Mouse (Mus musculus): Measurements from ENCODE around the gene Tmem56. TPM values are rescaled to one million over a fixed set of nuclear protein-coding genes. Genes with fewer than 3 reads are reported as not detected.

Gene Tmem56
- total and polyA plus RNA-seq, 3 experiments = 0.68 to 2.9 (median 0.99) TPM

- H3K4me3 ChIP-seq = no peak overlapping the region
- 70% methylated on average over 4 of the region's 4 CpGs for WGBS
- H3K79me2 ChIP-seq (replicated peaks; ENCODE audit: control insufficient read depth, insufficient read depth, low read length) = no peaks in the 10 kb centered on the region
- H3K9ac ChIP-seq (ENCODE audit: low read depth, low read length) = no peak overlapping the region
- no peaks in the 10 kb centered on the region for H3K27me3 ChIP-seq (ENCODE audit: control insufficient read depth, insufficient read depth, low read length)
- H3K27ac ChIP-seq = no peak overlapping the region
- DNase-seq = peak; percentile 52 to 65
- H3K4me1 ChIP-seq (ENCODE audit: control insufficient read depth, insufficient read depth, low read length) = no peaks in the 10 kb centered on the region
- no peaks in the 10 kb centered on the region for H3K36me3 ChIP-seq (ENCODE audit: control insufficient read depth, insufficient read depth, low read length)
- intact Hi-C loops (cut with DNase I) = no loop called here
- TF ChIP-seq POLR2A (IDR thresholded peaks at IDR 0.05; ENCODE audit: insufficient read depth, low read depth, low read length) (no peak), EP300 (IDR thresholded peaks at IDR 0.05; ENCODE audit: insufficient read depth, low read depth, low read length) (no peak), CTCF (IDR thresholded peaks at IDR 0.05) (no peak)
Measured at GRCm38 (mm10) chr3:121277557-121277956, 5.3 kb downstream of the Tmem56 start.

GRCm38 (mm10) chr3:121277009-121277408, 5.9 kb downstream of the Tmem56 start:
- no peak for DNase-seq
- no peaks in the 10 kb centered on the region for H3K27me3 ChIP-seq (ENCODE audit: control insufficient read depth, insufficient read depth, low read length)
- H3K4me1 ChIP-seq (ENCODE audit: control insufficient read depth, insufficient read depth, low read length) = no peaks in the 10 kb centered on the region
- WGBS = 82% methylated on average over 4 of the region's 4 CpGs
- no peaks in the 10 kb centered on the region for H3K79me2 ChIP-seq (replicated peaks; ENCODE audit: control insufficient read depth, insufficient read depth, low read length)
- intact Hi-C loops (cut with DNase I) = no loop called here
- H3K27ac ChIP-seq = no peak overlapping the region
- TF ChIP-seq CTCF (IDR thresholded peaks at IDR 0.05) (no peak), POLR2A (IDR thresholded peaks at IDR 0.05; ENCODE audit: insufficient read depth, low read depth, low read length) (no peak), EP300 (IDR thresholded peaks at IDR 0.05; ENCODE audit: insufficient read depth, low read depth, low read length) (no peak)
- H3K4me3 ChIP-seq = no peak overlapping the region
- H3K36me3 ChIP-seq (ENCODE audit: control insufficient read depth, insufficient read depth, low read length) = no peaks in the 10 kb centered on the region
- no peak overlapping the region for H3K9ac ChIP-seq (ENCODE audit: low read depth, low read length)

GRCm38 (mm10) chr3:121274010-121274409, 8.9 kb downstream of the Tmem56 start:
- Histone ChIP-seq H3K27me3 (ENCODE audit: control insufficient read depth, insufficient read depth, low read length) (no peaks in the 10 kb centered on the region), H3K36me3 (ENCODE audit: control insufficient read depth, insufficient read depth, low read length) (no peaks in the 10 kb centered on the region), H3K4me3 (no peak overlapping the region), H3K9ac (ENCODE audit: low read depth, low read length) (no peak overlapping the region), H3K27ac (no peak overlapping the region), H3K4me1 (ENCODE audit: control insufficient read depth, insufficient read depth, low read length) (no peaks in the 10 kb centered on the region), H3K79me2 (replicated peaks; ENCODE audit: control insufficient read depth, insufficient read depth, low read length) (no peaks in the 10 kb centered on the region)
- DNase-seq = no peak
- 92% methylated on average over 2 of the region's 2 CpGs for WGBS
- TF ChIP-seq CTCF (IDR thresholded peaks at IDR 0.05) (no peak), EP300 (IDR thresholded peaks at IDR 0.05; ENCODE audit: insufficient read depth, low read depth, low read length) (no peak), POLR2A (IDR thresholded peaks at IDR 0.05; ENCODE audit: insufficient read depth, low read depth, low read length) (no peak)
- intact Hi-C loops (cut with DNase I) = no loop called here

- intact Hi-C loops (cut with DNase I) = no loop called here
- no peak overlapping the region for H3K27ac ChIP-seq
- DNase-seq = no peak
- H3K27me3 ChIP-seq (ENCODE audit: control insufficient read depth, insufficient read depth, low read length) = no peaks in the 10 kb centered on the region
- no peaks in the 10 kb centered on the region for H3K79me2 ChIP-seq (replicated peaks; ENCODE audit: control insufficient read depth, insufficient read depth, low read length)
- H3K36me3 ChIP-seq (ENCODE audit: control insufficient read depth, insufficient read depth, low read length) = no peaks in the 10 kb centered on the region
- TF ChIP-seq EP300 (IDR thresholded peaks at IDR 0.05; ENCODE audit: insufficient read depth, low read depth, low read length) (no peak), CTCF (IDR thresholded peaks at IDR 0.05) (no peak), POLR2A (IDR thresholded peaks at IDR 0.05; ENCODE audit: insufficient read depth, low read depth, low read length) (no peak)
- no peak overlapping the region for H3K4me3 ChIP-seq
- H3K9ac ChIP-seq (ENCODE audit: low read depth, low read length) = no peak overlapping the region
- no peaks in the 10 kb centered on the region for H3K4me1 ChIP-seq (ENCODE audit: control insufficient read depth, insufficient read depth, low read length)
- 73% methylated on average over 2 of the region's 2 CpGs for WGBS
Measured at GRCm38 (mm10) chr3:121272577-121272976, 10.3 kb downstream of the Tmem56 start.

- WGBS = 83% methylated on average over 5 of the region's 5 CpGs
- H3K27ac ChIP-seq = no peak overlapping the region
- H3K36me3 ChIP-seq (ENCODE audit: control insufficient read depth, insufficient read depth, low read length) = no peaks in the 10 kb centered on the region
- no peak overlapping the region for H3K4me3 ChIP-seq
- no peaks in the 10 kb centered on the region for H3K79me2 ChIP-seq (replicated peaks; ENCODE audit: control insufficient read depth, insufficient read depth, low read length)
- H3K27me3 ChIP-seq (ENCODE audit: control insufficient read depth, insufficient read depth, low read length) = no peaks in the 10 kb centered on the region
- TF ChIP-seq POLR2A (IDR thresholded peaks at IDR 0.05; ENCODE audit: insufficient read depth, low read depth, low read length) = no peak
- no peak for TF ChIP-seq EP300 (IDR thresholded peaks at IDR 0.05; ENCODE audit: insufficient read depth, low read depth, low read length)
- no peak for TF ChIP-seq CTCF (IDR thresholded peaks at IDR 0.05)
- H3K4me1 ChIP-seq (ENCODE audit: control insufficient read depth, insufficient read depth, low read length) = no peaks in the 10 kb centered on the region; the same call in 1 of the 2 replicates
- DNase-seq = no peak
- H3K9ac ChIP-seq (ENCODE audit: low read depth, low read length) = no peak overlapping the region
- intact Hi-C loops (cut with DNase I) = no loop called here
Measured at GRCm38 (mm10) chr3:121267283-121267682, 15.6 kb downstream of the Tmem56 start.

GRCm38 (mm10) chr3:121264242-121264641, 18.7 kb downstream of the Tmem56 start:
- Histone ChIP-seq H3K27me3 (ENCODE audit: control insufficient read depth, insufficient read depth, low read length) (no peaks in the 10 kb centered on the region), H3K79me2 (replicated peaks; ENCODE audit: control insufficient read depth, insufficient read depth, low read length) (no peaks in the 10 kb centered on the region), H3K9ac (ENCODE audit: low read depth, low read length) (no peak overlapping the region), H3K27ac (no peak overlapping the region), H3K4me3 (no peak overlapping the region), H3K4me1 (ENCODE audit: control insufficient read depth, insufficient read depth, low read length) (peaks cover 1% of the 10 kb centered on the region), H3K36me3 (ENCODE audit: control insufficient read depth, insufficient read depth, low read length) (no peaks in the 10 kb centered on the region)
- WGBS = 83% methylated on average over 6 of the region's 6 CpGs
- no peak for TF ChIP-seq POLR2A (IDR thresholded peaks at IDR 0.05; ENCODE audit: insufficient read depth, low read depth, low read length)
- TF ChIP-seq EP300 (IDR thresholded peaks at IDR 0.05; ENCODE audit: insufficient read depth, low read depth, low read length) = no peak
- no peak for TF ChIP-seq CTCF (IDR thresholded peaks at IDR 0.05)
- no peak for DNase-seq
- intact Hi-C loops (cut with DNase I) = no loop called here
